Mouse (Mus musculus) testis, postnatal 14 days (tissue): ENCODE data around the gene Oasl2.
"Not testable (repeated sequence)": the region's sequence is repeated elsewhere in the genome, so short reads cannot be mapped to it uniquely, and the experiment has no call there.

Source experiments
- DNase-seq: peaks from one replicate; pipeline ENCODE4 v3.0.0; 2021; ENCODE audit warnings: low spot score

Gene Oasl2

GRCm38 (mm10) chr5:114915854-114916253, 19.1 kb downstream of the Oasl2 start:
- no peak for DNase-seq

DNA sequence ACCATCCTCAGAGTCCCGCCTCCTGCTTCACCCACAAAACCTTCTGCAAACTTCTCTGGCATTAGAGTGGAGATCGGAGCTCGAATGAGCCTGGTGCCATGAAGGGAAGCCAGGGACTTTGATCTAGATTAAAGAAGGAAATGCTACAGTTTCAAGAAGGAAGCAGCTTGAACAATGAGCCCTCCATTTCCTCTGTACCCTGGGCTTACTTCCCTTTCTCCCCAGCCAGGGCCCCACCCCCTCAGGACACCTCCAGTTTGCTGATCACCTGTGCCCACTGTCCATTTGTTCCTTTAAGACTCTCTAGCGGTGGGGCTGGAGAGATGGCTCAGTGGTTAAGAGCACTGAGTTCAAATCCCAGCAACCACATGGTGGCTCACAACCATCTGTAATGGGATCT, 20.0 kb downstream of the Oasl2 start:
- no peak for DNase-seq

GRCm38 (mm10) chr5:114917357-114917756, 20.6 kb downstream of the Oasl2 start:
- DNase-seq: not testable (repeated sequence)

GRCm38 (mm10) chr5:114921551-114922365, 25.0 kb downstream of the Oasl2 start:
- no peak for DNase-seq

- DNase-seq: no peak
These were observed 25.6 kb downstream of the Oasl2 start for GRCm38 (mm10) chr5:114922366-114922731.

GRCm38 (mm10) chr5:114922998-114923473, 26.3 kb downstream of the Oasl2 start, which contains the start of gene Oasl1:
Gene Oasl1, plus strand, starts transcription at chr5:114923240.
- DNase-seq: peak; percentile 31

GRCm38 (mm10) chr5:114926153-114926684, 29.5 kb downstream of the Oasl2 start:
- DNase-seq: no peak

DNA sequence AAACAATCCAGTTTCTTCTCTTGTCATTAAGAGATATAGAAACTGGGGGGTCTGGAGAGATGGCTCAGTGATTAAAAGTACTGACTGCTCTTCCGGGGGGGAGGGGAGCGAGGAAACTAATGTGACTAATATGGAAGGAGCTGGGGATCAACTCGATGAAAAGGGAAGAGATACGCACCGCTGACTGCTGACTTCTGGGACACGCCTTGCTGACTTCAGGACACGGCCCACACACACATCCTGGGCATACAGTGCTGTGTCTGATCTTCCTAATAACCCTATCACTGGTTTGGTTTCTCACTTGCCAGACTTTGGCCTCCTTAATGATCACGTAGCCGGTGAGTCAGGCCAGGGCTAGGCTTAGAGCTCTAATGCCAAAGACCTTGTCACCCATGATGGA, 30.0 kb downstream of the Oasl2 start:
- no peak for DNase-seq

- DNase-seq: no peak
These were observed 34.9 kb downstream of the Oasl2 start for GRCm38 (mm10) chr5:114931626-114932025.

DNA sequence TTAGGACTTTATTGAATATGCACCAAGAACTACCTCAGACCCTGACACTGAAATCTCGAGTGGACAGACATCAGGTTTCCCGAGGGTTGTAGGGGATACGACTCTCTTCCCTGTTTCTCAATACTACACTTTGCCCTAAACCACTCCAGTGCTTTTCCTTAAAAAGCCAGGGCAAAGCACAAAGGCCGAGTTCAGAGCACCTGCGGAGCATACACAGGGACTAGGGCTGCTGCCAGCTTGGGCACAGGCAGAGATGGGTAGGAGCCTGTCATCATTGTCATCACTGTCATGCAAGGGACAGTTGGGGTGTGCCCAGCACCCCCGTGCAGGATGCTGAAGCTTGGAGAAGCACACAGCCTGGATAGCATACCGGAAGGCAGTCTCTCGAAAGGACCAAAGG, 36.5 kb downstream of the Oasl2 start:
- no peak for DNase-seq

GRCm38 (mm10) chr5:114935838-114936237, 39.1 kb downstream of the Oasl2 start:
- no peak for DNase-seq

- not testable (repeated sequence) for DNase-seq
These were observed 44.4 kb downstream of the Oasl2 start for GRCm38 (mm10) chr5:114941138-114941537.

DNA sequence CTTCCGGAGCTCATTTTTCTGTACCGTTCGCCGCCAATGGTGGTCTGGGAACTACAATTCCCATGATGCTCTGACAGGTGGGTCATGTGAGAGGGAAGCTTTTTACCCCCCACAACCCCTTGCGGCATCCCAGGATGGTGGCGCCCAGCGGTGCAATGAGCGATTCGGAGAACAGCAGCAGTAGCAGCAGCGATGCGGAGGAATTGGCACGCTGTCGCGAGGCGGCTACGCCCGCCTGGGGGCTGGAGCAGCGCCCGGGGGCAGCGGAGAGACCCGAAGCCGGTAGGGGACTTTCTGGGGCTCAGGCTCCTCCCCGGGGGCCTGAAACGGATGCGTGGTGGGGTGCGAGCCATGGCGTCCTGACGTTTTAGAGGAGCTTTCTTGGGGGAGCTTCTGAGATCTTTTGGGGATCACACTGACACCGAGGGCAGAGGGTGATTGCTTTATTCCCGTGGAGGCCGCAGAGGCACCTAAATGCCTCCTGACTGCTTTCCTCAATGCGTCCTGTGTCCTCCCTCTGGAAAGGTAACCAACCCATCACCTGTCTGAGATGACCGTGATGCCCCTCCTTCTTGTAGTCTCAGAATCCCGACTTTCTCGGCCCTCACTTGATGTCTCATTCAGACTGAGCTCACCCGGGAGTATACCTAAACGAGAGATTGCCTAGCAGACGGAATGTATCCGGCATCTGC, 45.5 kb downstream of the Oasl2 start, which contains the start of gene 2210016L21Rik:
2210016L21Rik (plus strand) TSS at position 85 of the 692 bp plus-strand sequence.
- peak; percentile 89 for DNase-seq

DNA sequence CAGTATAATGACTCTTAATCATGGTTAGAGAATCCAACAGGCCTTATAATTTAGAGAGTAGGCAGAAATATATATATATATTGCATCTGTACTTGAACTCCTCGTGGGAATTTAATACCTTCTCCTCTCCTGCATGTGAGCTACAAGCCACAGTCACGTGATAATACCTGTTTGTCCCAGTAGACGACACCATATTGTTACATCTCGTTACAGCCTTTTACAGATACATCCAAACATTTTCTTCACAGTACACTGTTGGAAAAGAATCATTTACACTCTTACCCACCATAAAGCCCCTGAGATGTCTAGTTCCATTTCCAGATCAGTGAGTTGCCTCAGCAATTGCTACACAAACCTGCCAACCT, 46.0 kb downstream of the Oasl2 start:
- no peak for DNase-seq

DNA sequence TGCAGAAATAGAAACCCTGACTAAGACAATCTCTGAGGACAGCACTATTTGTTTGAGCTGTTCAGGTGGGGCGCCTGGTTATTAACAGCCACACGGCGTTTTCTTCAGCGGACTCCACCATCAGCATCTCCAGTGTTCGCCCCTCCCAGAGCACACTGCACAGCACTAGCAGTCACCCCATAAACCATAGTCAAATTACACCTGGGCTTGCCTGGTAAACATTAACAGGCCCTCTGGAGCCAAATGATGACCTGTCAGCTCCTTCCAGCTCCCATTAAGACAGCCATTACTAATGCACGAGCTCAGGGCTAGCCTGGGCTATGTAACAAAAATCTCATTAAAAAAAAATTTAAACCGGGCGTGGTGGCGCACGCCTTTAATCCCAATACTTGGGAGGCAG, 48.3 kb downstream of the Oasl2 start:
- no peak for DNase-seq

DNA sequence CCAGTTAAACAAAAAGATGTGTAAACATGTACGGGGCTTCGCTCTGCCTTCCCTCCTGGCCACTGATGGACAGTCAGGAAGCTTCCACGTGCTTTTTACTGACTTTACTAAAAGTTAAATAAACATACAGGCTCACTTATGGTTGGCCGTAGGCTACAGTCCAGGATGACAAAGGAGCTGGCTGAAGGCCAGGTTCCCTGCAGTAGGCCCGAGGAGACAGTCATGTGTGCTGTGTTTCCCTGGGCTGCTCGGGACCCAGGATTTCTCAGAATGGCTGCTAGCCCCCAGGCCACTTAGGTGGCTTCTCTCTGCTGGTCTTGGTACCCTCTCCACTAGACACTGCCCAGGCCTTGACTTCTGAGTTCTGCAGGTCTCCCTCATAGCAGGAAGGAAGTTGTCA, 52.2 kb downstream of the Oasl2 start:
- no peak for DNase-seq

- no peak for DNase-seq
These were observed 52.6 kb downstream of the Oasl2 start for GRCm38 (mm10) chr5:114949316-114949715.

- no peak for DNase-seq
These were observed 53.1 kb downstream of the Oasl2 start for GRCm38 (mm10) chr5:114949812-114950211.

- no peak for DNase-seq
These were observed 53.9 kb downstream of the Oasl2 start for GRCm38 (mm10) chr5:114950669-114951068.

DNA sequence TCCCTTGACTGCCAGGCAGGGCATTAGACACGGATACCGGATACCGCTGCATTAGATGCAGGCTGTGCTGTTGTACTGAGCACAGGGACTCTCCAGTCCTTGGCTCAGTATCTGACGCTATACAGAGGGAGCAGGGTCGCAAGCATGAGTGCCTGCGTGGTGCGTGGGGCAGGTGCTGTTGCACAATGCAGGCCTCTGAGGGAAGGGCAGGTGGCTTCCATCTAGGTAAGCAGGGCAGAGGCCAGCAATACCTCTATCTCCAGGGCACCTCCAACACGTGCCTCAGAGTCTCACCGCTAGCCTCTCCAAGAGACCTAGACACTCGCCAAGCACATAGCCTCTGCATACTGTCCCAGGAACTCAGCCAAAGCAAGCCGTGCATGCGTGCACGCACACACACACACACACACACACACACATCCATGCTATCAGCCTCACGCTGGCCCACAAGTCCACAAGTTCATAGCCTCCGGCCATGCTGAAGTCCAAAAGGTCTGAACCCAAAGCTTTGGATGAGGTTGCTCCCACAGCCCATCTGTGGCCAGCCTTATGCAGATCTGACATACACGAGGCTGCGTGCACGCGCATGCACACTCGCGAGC, 54.6 kb downstream of the Oasl2 start:
- no peak for DNase-seq

- no peak for DNase-seq
These were observed 56.6 kb downstream of the Oasl2 start for GRCm38 (mm10) chr5:114953326-114953725.

- DNase-seq: no peak
These were observed 61.3 kb downstream of the Oasl2 start for GRCm38 (mm10) chr5:114958069-114958468.
